Mouse (Mus musculus): ENCODE results near the gene Nxf7. TPM values are rescaled to one million over a fixed set of nuclear protein-coding genes. Genes with fewer than 3 reads are reported as not detected.
"Not testable (repeated sequence)": the region's sequence is repeated elsewhere in the genome, so short reads cannot be mapped to it uniquely, and the experiment has no call there.

Nxf7 gene
- not detected in 2 replicates for polyA plus RNA-seq (2015; fragmentation: Nextera tagmentation; extraction: Ambion mirVana)

DNA sequence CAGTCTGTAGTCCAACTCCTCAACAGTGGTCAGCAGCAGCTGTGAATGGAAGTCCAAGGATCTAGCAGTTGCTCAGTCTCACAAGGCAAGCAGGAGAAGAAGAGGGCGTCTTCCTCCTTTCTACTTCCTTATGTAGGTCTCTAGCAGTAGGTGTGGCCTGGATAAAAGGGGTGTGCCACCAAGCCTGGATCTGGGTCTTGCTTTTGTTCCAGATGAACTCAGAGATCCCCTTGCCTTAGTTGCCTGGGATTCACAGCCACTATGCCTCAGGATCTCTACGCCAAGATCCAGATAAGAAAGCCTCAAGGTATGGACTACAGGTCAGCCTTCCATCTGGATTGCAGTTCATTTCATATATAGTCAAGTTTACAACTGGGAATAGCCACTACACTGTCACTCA lies at the start of gene Nxf7:
Gene Nxf7, minus strand, starts transcription at position 101 of the 400 bp plus-strand sequence.
- no peak for ATAC-seq (replicated peaks; ENCODE audit: low FRiP score, low read depth)
- WGBS = 80% methylated on average over 2 of the region's 2 CpGs

GRCm38 (mm10) chrX:135627605-135628004 lies 29.0 kb upstream of the Nxf7 start, which contains the start of gene Prame:
Gene Prame (minus strand): TSS chrX:135627705.
- H3K36me3 ChIP-seq (ENCODE audit: insufficient read depth, low read length) = no peaks in the 10 kb centered on the region
- H3K9me3 ChIP-seq (replicated peaks; ENCODE audit: low read length) = no peaks in the 10 kb centered on the region
- no peak within 1 kb of the TSS for H3K27ac ChIP-seq
- no peaks in the 10 kb centered on the region for H3K4me1 ChIP-seq (replicated peaks; ENCODE audit: insufficient read depth, low read length)
- H3K9ac ChIP-seq (ENCODE audit: low read depth, low read length) = no peak within 1 kb of the TSS
- TF ChIP-seq CTCF (IDR thresholded peaks at IDR 0.05; ENCODE audit: low read depth) = no peak
- H3K4me2 ChIP-seq (ENCODE audit: low read length) = no peak within 1 kb of the TSS
- H3K27me3 ChIP-seq (ENCODE audit: insufficient read depth, low read length) = no peaks in the 10 kb centered on the region
- WGBS = 83% methylated on average over 11 of the region's 11 CpGs
- ATAC-seq (replicated peaks; ENCODE audit: low FRiP score, low read depth) (no peak), DNase-seq (ENCODE audit: low spot score) (no peak)
- H3K4me3 ChIP-seq (replicated peaks; ENCODE audit: low read depth, low read length) = no peak within 1 kb of the TSS

More for the DNA sequence above, at the start of gene Nxf7:
- no peak within 1 kb of the TSS for H3K4me2 ChIP-seq (ENCODE audit: low read length)
- no peaks in the 10 kb centered on the region for H3K27me3 ChIP-seq (ENCODE audit: insufficient read depth, low read length)
- no peaks in the 10 kb centered on the region for H3K9me3 ChIP-seq (replicated peaks; ENCODE audit: low read length)
- H3K36me3 ChIP-seq (ENCODE audit: insufficient read depth, low read length) = no peaks in the 10 kb centered on the region
- TF ChIP-seq CTCF (IDR thresholded peaks at IDR 0.05; ENCODE audit: low read depth) = no peak
- H3K27ac ChIP-seq = no peak within 1 kb of the TSS
- DNase-seq (ENCODE audit: low spot score) = no peak
- no peak within 1 kb of the TSS for H3K4me3 ChIP-seq (replicated peaks; ENCODE audit: low read depth, low read length)
- H3K4me1 ChIP-seq (replicated peaks; ENCODE audit: insufficient read depth, low read length) = no peaks in the 10 kb centered on the region
- no peak within 1 kb of the TSS for H3K9ac ChIP-seq (ENCODE audit: low read depth, low read length)

DNA sequence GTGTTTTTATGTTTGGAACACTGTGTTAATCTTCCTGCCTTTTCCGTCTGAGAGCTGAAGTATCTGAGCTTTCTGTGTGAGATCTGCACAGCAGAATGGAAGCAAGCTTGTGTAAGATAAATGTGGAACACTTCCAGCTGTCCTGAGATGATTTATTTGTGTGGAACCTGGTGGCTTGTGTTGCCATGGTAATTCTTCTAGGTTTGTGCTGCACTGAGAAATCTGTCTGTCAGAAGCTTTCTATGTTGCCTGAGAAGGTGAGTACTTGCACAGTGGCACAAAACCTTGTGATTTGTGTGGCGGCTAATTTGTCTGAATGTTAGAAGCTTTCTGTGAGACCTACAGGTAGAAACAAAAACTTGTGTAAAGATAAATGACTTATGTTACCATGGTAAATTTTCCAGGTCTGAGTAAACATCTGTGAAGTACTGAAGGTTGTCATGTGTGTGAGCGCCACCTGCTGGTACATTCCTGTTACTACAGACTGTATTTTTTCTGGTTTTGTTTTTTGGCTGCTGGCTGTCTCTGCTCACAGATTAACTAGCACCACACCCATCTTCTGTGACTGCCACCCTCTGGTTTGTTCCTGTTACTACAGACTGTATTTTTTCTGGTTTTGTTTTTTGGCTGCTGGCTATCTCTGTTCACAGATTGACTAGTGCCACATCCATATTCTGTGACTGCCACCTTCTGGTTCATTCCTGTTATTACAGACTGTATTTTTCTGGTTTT lies 2.9 kb upstream of the Nxf7 start:
- not testable (repeated sequence) for H3K27ac ChIP-seq; H3K36me3 ChIP-seq (ENCODE audit: insufficient read depth, low read length); ATAC-seq (replicated peaks; ENCODE audit: low FRiP score, low read depth); H3K9ac ChIP-seq (ENCODE audit: low read depth, low read length); H3K4me1 ChIP-seq (replicated peaks; ENCODE audit: insufficient read depth, low read length); H3K4me3 ChIP-seq (replicated peaks; ENCODE audit: low read depth, low read length); H3K9me3 ChIP-seq (replicated peaks; ENCODE audit: low read length); H3K27me3 ChIP-seq (ENCODE audit: insufficient read depth, low read length); H3K4me2 ChIP-seq (ENCODE audit: low read length)
- 59% methylated on average over 3 of the region's 3 CpGs for WGBS
- peak; percentile 42 for DNase-seq (ENCODE audit: low spot score)
- peak; percentile 70 for TF ChIP-seq CTCF (IDR thresholded peaks at IDR 0.05; ENCODE audit: low read depth)

- H3K27me3 ChIP-seq (ENCODE audit: insufficient read depth, low read length) = no peaks in the 10 kb centered on the region
- H3K27ac ChIP-seq = no peak overlapping the region
- no peak overlapping the region for H3K9ac ChIP-seq (ENCODE audit: low read depth, low read length)
- H3K4me1 ChIP-seq (replicated peaks; ENCODE audit: insufficient read depth, low read length) = no peaks in the 10 kb centered on the region
- WGBS = 78% methylated on average over 13 of the region's 13 CpGs
- DNase-seq (ENCODE audit: low spot score) (no peak), ATAC-seq (replicated peaks; ENCODE audit: low FRiP score, low read depth) (no peak)
- H3K4me2 ChIP-seq (ENCODE audit: low read length) = no peak overlapping the region
- no peak for TF ChIP-seq CTCF (IDR thresholded peaks at IDR 0.05; ENCODE audit: low read depth)
- no peaks in the 10 kb centered on the region for H3K36me3 ChIP-seq (ENCODE audit: insufficient read depth, low read length)
- H3K4me3 ChIP-seq (replicated peaks; ENCODE audit: low read depth, low read length) = no peak overlapping the region
- no peaks in the 10 kb centered on the region for H3K9me3 ChIP-seq (replicated peaks; ENCODE audit: low read length)
Measured at GRCm38 (mm10) chrX:135598096-135598495, 481 bp downstream of the Nxf7 start.

DNA sequence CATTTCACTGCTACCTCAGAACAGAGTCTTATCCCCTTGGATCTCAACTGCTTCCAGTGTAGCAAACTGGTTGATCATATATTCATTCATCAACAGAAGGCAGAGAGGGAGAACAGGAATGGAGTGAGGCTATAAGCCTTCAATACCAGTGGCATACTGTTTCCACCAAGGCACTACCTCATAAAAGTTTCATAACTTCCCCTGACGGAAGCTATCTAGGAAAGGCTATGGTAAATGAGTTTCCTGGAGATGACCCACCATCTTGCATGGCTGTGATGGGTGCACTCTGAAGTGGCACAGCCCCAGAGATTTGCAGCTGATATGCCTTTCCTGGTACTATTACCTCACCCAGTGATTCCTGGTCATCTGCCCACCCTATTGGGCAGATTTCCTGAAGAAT lies 22.2 kb downstream of the Nxf7 start:
- Histone ChIP-seq H3K4me3 (replicated peaks; ENCODE audit: low read depth, low read length) (no peak overlapping the region), H3K9me3 (replicated peaks; ENCODE audit: low read length) (no peaks in the 10 kb centered on the region), H3K27me3 (ENCODE audit: insufficient read depth, low read length) (no peaks in the 10 kb centered on the region), H3K9ac (ENCODE audit: low read depth, low read length) (no peak overlapping the region), H3K4me2 (ENCODE audit: low read length) (no peak overlapping the region), H3K4me1 (replicated peaks; ENCODE audit: insufficient read depth, low read length) (no peaks in the 10 kb centered on the region), H3K27ac (no peak overlapping the region), H3K36me3 (ENCODE audit: insufficient read depth, low read length) (no peaks in the 10 kb centered on the region)
- no peak for TF ChIP-seq CTCF (IDR thresholded peaks at IDR 0.05; ENCODE audit: low read depth)
- no peak for DNase-seq (ENCODE audit: low spot score)
- 70% methylated on average over 1 of the region's 1 CpGs for WGBS
- ATAC-seq (replicated peaks; ENCODE audit: low FRiP score, low read depth) = no peak

DNA sequence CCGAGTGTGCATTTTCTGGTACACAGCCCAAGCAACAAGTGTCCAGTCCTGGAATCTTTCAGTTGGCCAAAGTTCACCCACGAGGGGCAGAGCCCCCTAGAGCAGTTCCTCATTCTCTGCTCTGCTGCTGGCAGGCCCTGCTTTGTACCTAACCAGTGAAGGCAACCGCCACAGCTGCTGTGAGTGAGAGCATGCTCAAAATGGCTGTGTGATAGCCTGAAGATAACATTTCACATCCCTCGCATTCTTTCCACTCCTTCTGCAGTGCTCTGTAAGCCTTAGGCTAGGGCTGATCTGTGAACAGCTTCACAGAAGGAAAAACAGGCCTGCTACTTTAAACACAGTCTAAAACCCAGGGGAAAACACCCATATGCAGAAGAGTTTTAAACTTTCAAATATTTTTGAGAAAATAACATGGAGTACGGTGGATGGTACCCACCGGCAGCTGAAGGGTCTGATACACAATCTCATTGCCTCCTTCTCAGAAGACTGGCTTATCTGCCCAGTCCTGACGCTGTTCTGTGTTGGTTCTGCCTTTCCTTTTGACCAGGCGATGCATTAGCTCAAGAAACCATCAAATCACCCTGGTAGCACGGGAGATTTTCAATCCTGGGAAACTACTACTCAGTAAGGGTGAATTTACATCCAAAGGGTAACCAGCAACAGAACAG lies 23.5 kb downstream of the Nxf7 start:
- not testable (repeated sequence) for H3K4me3 ChIP-seq (replicated peaks; ENCODE audit: low read depth, low read length); H3K27me3 ChIP-seq (ENCODE audit: insufficient read depth, low read length); H3K9me3 ChIP-seq (replicated peaks; ENCODE audit: low read length); DNase-seq (ENCODE audit: low spot score); H3K4me1 ChIP-seq (replicated peaks; ENCODE audit: insufficient read depth, low read length); H3K9ac ChIP-seq (ENCODE audit: low read depth, low read length); H3K4me2 ChIP-seq (ENCODE audit: low read length); H3K27ac ChIP-seq; H3K36me3 ChIP-seq (ENCODE audit: insufficient read depth, low read length)
- 71% methylated on average over 9 of the region's 9 CpGs for WGBS
- peak; percentile 83 for ATAC-seq (replicated peaks; ENCODE audit: low FRiP score, low read depth)
